Mouse (Mus musculus): Measurements from ENCODE around the gene Fgd1. TPM values are rescaled to one million over a fixed set of nuclear protein-coding genes. Genes with fewer than 3 reads are reported as not detected.
A peak's percentile ranks its signal among the peaks of the same experiment; 100 is the strongest.

The Fgd1 gene
- polyA plus RNA-seq (2014; fragmentation: Nextera tagmentation; extraction: Ambion mirVana): 13.5 and 18.0 TPM in 2 replicates

DNA sequence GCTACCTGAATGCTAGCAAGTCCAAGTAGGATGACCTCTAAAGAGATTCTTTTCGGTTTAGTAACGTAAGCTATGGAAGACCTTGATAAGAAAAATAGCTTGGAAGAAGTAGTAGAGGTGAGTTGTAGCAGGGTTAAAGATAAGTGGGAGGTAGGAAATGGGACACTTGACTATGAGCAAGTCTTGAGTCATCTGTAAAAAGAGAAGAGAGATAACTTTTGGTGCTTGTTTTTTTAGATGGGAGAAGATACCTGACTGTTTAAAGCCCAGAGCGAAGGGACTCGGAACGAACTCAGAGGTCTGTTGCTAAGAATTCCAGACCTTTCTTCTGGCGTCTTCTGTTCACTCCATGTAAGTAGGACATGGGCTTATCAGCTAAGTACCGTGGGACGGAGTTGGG is at the start of gene Fgd1:
Fgd1 (plus strand) TSS at position 301 of the 400 bp plus-strand sequence.
- peak within 1 kb of the TSS; percentile 52 for H3K4me3 ChIP-seq (ENCODE audit: low read depth, low read length)
- WGBS: 95% methylated on average over 8 of the region's 8 CpGs
- H3K9ac ChIP-seq (ENCODE audit: low read length): peak within 1 kb of the TSS; percentile 66
- peak within 1 kb of the TSS; percentile 15; the same call in 1 of the 2 replicates for H3K4me2 ChIP-seq (ENCODE audit: low read depth, severe bottlenecking)
- H3K36me3 ChIP-seq (ENCODE audit: control insufficient read depth, insufficient read depth, low read length): no peaks in the 10 kb centered on the region
- H3K9me3 ChIP-seq (ENCODE audit: control insufficient read depth, low read length): no peaks in the 10 kb centered on the region
- H3K4me1 ChIP-seq (ENCODE audit: control insufficient read depth, insufficient read depth, low read length): 0 out of 2 replicates have a peak, but pooled peaks cover 2% of the 10 kb centered on the region
- no peak for DNase-seq (ENCODE audit: low spot score)
- peak within 1 kb of the TSS; percentile 83 for H3K27ac ChIP-seq (replicated peaks; ENCODE audit: low read depth, low read length)
- ATAC-seq (ENCODE audit: insufficient number of reproducible peaks, low FRiP score, low TSS enrichment, low read depth): no peak
- no peaks in the 10 kb centered on the region for H3K27me3 ChIP-seq (ENCODE audit: control insufficient read depth, insufficient read depth, low read length)

GRCm38 (mm10) chrX:150996775-150997174 is 49.2 kb upstream of the Fgd1 start:
- no peaks in the 10 kb centered on the region for H3K27me3 ChIP-seq (ENCODE audit: control insufficient read depth, insufficient read depth, low read length)
- no peak for ATAC-seq (ENCODE audit: insufficient number of reproducible peaks, low FRiP score, low TSS enrichment, low read depth)

GRCm38 (mm10) chrX:151016938-151017877 is 28.7 kb upstream of the Fgd1 start, which contains the start of gene Gnl3l:
Gene Gnl3l, minus strand, starts transcription at chrX:151017322.
- WGBS: 24% methylated on average over 43 of the region's 43 CpGs
- H3K27me3 ChIP-seq (ENCODE audit: control insufficient read depth, insufficient read depth, low read length): no peaks in the 10 kb centered on the region
- no peaks in the 10 kb centered on the region for H3K36me3 ChIP-seq (ENCODE audit: control insufficient read depth, insufficient read depth, low read length)
- H3K4me3 ChIP-seq (ENCODE audit: low read depth, low read length): peak within 1 kb of the TSS; percentile 39
- peak; percentile 87 for DNase-seq (ENCODE audit: low spot score)
- ATAC-seq (ENCODE audit: insufficient number of reproducible peaks, low FRiP score, low TSS enrichment, low read depth): peak; percentile 97
- H3K27ac ChIP-seq (replicated peaks; ENCODE audit: low read depth, low read length): peak within 1 kb of the TSS; percentile 75
- no peaks in the 10 kb centered on the region for H3K9me3 ChIP-seq (ENCODE audit: control insufficient read depth, low read length)
- peak within 1 kb of the TSS; percentile 35; the same call in 1 of the 2 replicates for H3K9ac ChIP-seq (ENCODE audit: low read length)
- peak within 1 kb of the TSS; percentile 52 for H3K4me2 ChIP-seq (ENCODE audit: low read depth, severe bottlenecking)
- no peaks in the 10 kb centered on the region for H3K4me1 ChIP-seq (ENCODE audit: control insufficient read depth, insufficient read depth, low read length)

More at GRCm38 (mm10) chrX:150996775-150997174, 49.2 kb upstream of the Fgd1 start:
- Histone ChIP-seq H3K4me2 (ENCODE audit: low read depth, severe bottlenecking) (no peak overlapping the region), H3K4me1 (ENCODE audit: control insufficient read depth, insufficient read depth, low read length) (no peaks in the 10 kb centered on the region), H3K36me3 (ENCODE audit: control insufficient read depth, insufficient read depth, low read length) (no peaks in the 10 kb centered on the region), H3K27ac (replicated peaks; ENCODE audit: low read depth, low read length) (no peak overlapping the region), H3K4me3 (ENCODE audit: low read depth, low read length) (no peak overlapping the region), H3K9ac (ENCODE audit: low read length) (no peak overlapping the region), H3K9me3 (ENCODE audit: control insufficient read depth, low read length) (no peaks in the 10 kb centered on the region)
- WGBS: 86% methylated on average over 3 of the region's 3 CpGs
- DNase-seq (ENCODE audit: low spot score): no peak

DNA sequence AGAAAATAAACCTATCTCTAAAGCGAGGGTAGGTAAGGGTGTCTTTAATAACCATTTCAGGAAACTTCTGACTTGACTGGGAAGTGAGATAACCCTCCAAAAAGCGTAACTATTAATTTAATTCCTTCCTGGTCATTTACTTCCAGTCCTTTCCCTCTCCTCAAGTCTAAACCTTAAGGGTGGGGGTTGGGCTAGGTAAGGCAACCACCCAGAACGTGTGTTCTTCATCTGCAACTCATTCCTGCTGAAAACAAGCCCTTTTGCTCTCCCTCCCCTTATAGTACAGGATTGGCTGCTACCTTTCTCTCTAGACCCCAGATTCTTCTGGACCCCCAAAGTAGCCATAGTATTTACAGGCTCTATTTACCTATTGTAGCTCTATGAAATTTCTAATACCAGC is 28.1 kb upstream of the Fgd1 start:
- Histone ChIP-seq H3K4me1 (ENCODE audit: control insufficient read depth, insufficient read depth, low read length) (no peaks in the 10 kb centered on the region), H3K36me3 (ENCODE audit: control insufficient read depth, insufficient read depth, low read length) (no peaks in the 10 kb centered on the region), H3K9me3 (ENCODE audit: control insufficient read depth, low read length) (no peaks in the 10 kb centered on the region), H3K4me3 (ENCODE audit: low read depth, low read length) (peak overlapping the region; percentile 39), H3K27ac (replicated peaks; ENCODE audit: low read depth, low read length) (peak overlapping the region; percentile 75), H3K27me3 (ENCODE audit: control insufficient read depth, insufficient read depth, low read length) (no peaks in the 10 kb centered on the region), H3K4me2 (ENCODE audit: low read depth, severe bottlenecking) (peak overlapping the region; percentile 38), H3K9ac (ENCODE audit: low read length) (peak overlapping the region; percentile 24; the same call in 1 of the 2 replicates)
- ATAC-seq (ENCODE audit: insufficient number of reproducible peaks, low FRiP score, low TSS enrichment, low read depth) (no peak), DNase-seq (ENCODE audit: low spot score) (no peak)
- WGBS: 13% methylated on average over 3 of the region's 3 CpGs

DNA sequence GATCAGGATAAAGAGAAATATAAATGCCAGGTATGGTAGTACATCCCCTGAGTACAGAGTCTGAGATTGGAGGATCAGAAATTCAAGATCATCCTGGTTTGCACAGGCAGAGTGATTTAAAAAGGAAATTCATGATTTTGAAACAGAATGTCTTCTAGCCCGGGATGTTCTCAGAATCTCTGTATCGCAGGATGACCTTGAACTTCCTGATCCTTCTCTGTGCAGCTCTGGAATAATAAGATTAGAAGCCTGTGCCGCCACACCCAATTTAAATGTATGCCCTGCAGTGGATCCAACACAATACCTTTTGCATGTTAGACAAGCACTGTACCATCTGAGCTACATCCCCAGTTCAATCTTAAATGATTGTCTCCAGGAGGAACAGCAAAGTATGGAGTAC is 27.2 kb upstream of the Fgd1 start:
- ATAC-seq (ENCODE audit: insufficient number of reproducible peaks, low FRiP score, low TSS enrichment, low read depth) (no peak), DNase-seq (ENCODE audit: low spot score) (no peak)
- Histone ChIP-seq H3K27ac (replicated peaks; ENCODE audit: low read depth, low read length) (no peak overlapping the region), H3K4me1 (ENCODE audit: control insufficient read depth, insufficient read depth, low read length) (no peaks in the 10 kb centered on the region), H3K4me3 (ENCODE audit: low read depth, low read length) (no peak overlapping the region; the same call in 1 of the 2 replicates), H3K4me2 (ENCODE audit: low read depth, severe bottlenecking) (peak overlapping the region; percentile 38; the same call in 1 of the 2 replicates), H3K36me3 (ENCODE audit: control insufficient read depth, insufficient read depth, low read length) (no peaks in the 10 kb centered on the region), H3K27me3 (ENCODE audit: control insufficient read depth, insufficient read depth, low read length) (no peaks in the 10 kb centered on the region), H3K9ac (ENCODE audit: low read length) (no peak overlapping the region), H3K9me3 (ENCODE audit: control insufficient read depth, low read length) (no peaks in the 10 kb centered on the region)
- WGBS: 93% methylated on average over 3 of the region's 3 CpGs

- DNase-seq (ENCODE audit: low spot score) (no peak), ATAC-seq (ENCODE audit: insufficient number of reproducible peaks, low FRiP score, low TSS enrichment, low read depth) (no peak)
- Histone ChIP-seq H3K27me3 (ENCODE audit: control insufficient read depth, insufficient read depth, low read length) (no peaks in the 10 kb centered on the region), H3K9ac (ENCODE audit: low read length) (no peak overlapping the region), H3K4me3 (ENCODE audit: low read depth, low read length) (no peak overlapping the region), H3K27ac (replicated peaks; ENCODE audit: low read depth, low read length) (no peak overlapping the region), H3K4me1 (ENCODE audit: control insufficient read depth, insufficient read depth, low read length) (no peaks in the 10 kb centered on the region), H3K4me2 (ENCODE audit: low read depth, severe bottlenecking) (no peak overlapping the region), H3K36me3 (ENCODE audit: control insufficient read depth, insufficient read depth, low read length) (no peaks in the 10 kb centered on the region), H3K9me3 (ENCODE audit: control insufficient read depth, low read length) (no peaks in the 10 kb centered on the region)
- 56% methylated on average over 3 of the region's 3 CpGs for WGBS
Observed at GRCm38 (mm10) chrX:151031400-151031799, 14.6 kb upstream of the Fgd1 start.

DNA sequence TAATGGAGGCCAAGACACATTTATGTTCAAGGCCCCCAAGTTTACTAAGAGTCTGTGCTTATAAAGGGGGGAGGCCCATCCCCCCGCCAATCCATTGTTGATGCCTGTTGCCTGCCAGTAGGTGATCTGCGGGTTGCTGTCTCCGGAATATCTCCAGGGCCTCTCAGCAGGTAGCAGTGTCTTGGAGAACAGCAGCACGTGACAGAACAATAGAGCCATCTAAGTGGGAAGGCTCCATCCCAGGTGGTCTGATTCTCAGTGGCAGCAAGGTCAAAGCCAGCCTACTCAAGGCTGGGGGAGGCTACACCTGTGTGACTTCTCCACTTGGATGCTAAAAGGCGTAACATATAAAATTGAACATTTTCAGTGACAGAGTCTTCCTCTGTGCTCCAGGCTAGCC is 4.7 kb upstream of the Fgd1 start:
- H3K4me2 ChIP-seq (ENCODE audit: low read depth, severe bottlenecking): no peak overlapping the region
- 55% methylated on average over 5 of the region's 5 CpGs for WGBS
- no peak for ATAC-seq (ENCODE audit: insufficient number of reproducible peaks, low FRiP score, low TSS enrichment, low read depth)
- no peak overlapping the region for H3K27ac ChIP-seq (replicated peaks; ENCODE audit: low read depth, low read length)
- no peaks in the 10 kb centered on the region for H3K36me3 ChIP-seq (ENCODE audit: control insufficient read depth, insufficient read depth, low read length)
- H3K4me1 ChIP-seq (ENCODE audit: control insufficient read depth, insufficient read depth, low read length): no peaks in the 10 kb centered on the region
- no peak overlapping the region for H3K9ac ChIP-seq (ENCODE audit: low read length)
- no peak overlapping the region for H3K4me3 ChIP-seq (ENCODE audit: low read depth, low read length)
- no peaks in the 10 kb centered on the region for H3K9me3 ChIP-seq (ENCODE audit: control insufficient read depth, low read length)
- H3K27me3 ChIP-seq (ENCODE audit: control insufficient read depth, insufficient read depth, low read length): 0 out of 2 replicates have a peak, but pooled peaks cover 2% of the 10 kb centered on the region
- no peak for DNase-seq (ENCODE audit: low spot score)

- H3K9me3 ChIP-seq (ENCODE audit: control insufficient read depth, low read length): no peaks in the 10 kb centered on the region
- DNase-seq (ENCODE audit: low spot score) (no peak), ATAC-seq (ENCODE audit: insufficient number of reproducible peaks, low FRiP score, low TSS enrichment, low read depth) (no peak)
- no peak overlapping the region; the same call in 1 of the 2 replicates for H3K27ac ChIP-seq (replicated peaks; ENCODE audit: low read depth, low read length)
- H3K4me2 ChIP-seq (ENCODE audit: low read depth, severe bottlenecking): peak overlapping the region; percentile 15; the same call in 1 of the 2 replicates
- H3K9ac ChIP-seq (ENCODE audit: low read length): no peak overlapping the region
- WGBS: 48% methylated on average over 11 of the region's 11 CpGs
- H3K27me3 ChIP-seq (ENCODE audit: control insufficient read depth, insufficient read depth, low read length): no peaks in the 10 kb centered on the region
- H3K4me3 ChIP-seq (ENCODE audit: low read depth, low read length): peak overlapping the region; percentile 52; the same call in 1 of the 2 replicates
- H3K36me3 ChIP-seq (ENCODE audit: control insufficient read depth, insufficient read depth, low read length): no peaks in the 10 kb centered on the region
- 0 out of 2 replicates have a peak, but pooled peaks cover 2% of the 10 kb centered on the region for H3K4me1 ChIP-seq (ENCODE audit: control insufficient read depth, insufficient read depth, low read length)
Observed at GRCm38 (mm10) chrX:151046321-151046720, 371 bp downstream of the Fgd1 start.

Measured in limb, embryonic 11.5 days (tissue).